Mouse (Mus musculus): Measurements from ENCODE around the gene Ilk. TPM values are rescaled to one million over a fixed set of nuclear protein-coding genes. Genes with fewer than 3 reads are reported as not detected.
A peak's percentile ranks its signal among the peaks of the same experiment; 100 is the strongest.

Gene Ilk
- polyA plus RNA-seq, 1 experiment from 2014 or later, result 378 TPM

DNA sequence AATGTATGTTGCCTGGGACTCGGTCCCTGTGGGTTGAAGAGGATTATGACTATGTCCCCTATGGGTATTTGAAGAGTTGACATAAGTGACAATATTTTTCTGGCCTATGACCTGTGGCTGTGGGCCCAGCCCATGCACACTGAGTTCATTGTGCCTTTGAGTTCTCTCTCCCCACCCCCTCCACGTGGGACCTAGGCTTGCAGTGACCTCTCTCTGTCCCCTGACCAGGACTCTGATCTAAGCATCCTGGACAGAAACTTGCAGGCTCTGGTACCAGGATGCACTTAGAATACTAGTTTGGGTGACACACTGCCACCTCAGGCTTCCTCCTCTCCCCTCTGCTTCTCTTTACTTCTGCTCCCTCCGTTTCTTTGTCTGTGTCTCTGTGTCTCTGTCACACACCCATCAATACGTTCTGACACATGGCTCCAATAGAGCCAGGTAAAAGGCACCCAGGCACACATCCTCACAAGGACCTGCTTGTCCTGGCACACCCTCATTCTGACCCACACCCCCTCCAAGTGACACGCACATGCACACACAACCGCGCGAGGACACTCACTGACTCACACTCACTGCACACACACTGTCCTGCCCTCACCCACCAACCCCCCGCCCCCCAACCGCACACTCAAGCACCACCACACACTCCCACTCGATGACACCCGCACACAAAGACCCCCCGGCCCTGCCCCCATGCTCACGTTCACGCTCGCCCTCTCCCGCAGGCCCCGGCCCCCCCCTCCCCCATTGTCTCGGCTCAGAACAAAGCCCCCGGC lies 50.3 kb downstream of the Ilk start:
- Histone ChIP-seq H3K4me1 (ENCODE audit: insufficient read depth, low read depth, low read length) (0 out of 2 replicates have a peak, but pooled peaks cover 5% of the 10 kb centered on the region), H3K27ac (ENCODE audit: low read length) (peak overlapping the region; percentile 74), H3K4me3 (ENCODE audit: low read depth, low read length) (peak overlapping the region; percentile 67), H3K36me3 (ENCODE audit: insufficient read depth, low read length) (no peaks in the 10 kb centered on the region), H3K9me3 (ENCODE audit: low read length) (no peaks in the 10 kb centered on the region), H3K4me2 (replicated peaks; ENCODE audit: low read depth, low read length) (peak overlapping the region; percentile 76), H3K27me3 (replicated peaks; ENCODE audit: insufficient read depth, low read length) (no peaks in the 10 kb centered on the region), H3K9ac (replicated peaks; ENCODE audit: low read depth) (peak overlapping the region; percentile 59)
- ATAC-seq (peak; percentile 46), DNase-seq (ENCODE audit: low spot score) (peak; percentile 24)
- WGBS, result 4% methylated on average over 16 of the region's 20 CpGs
- no peak for TF ChIP-seq EP300 (IDR thresholded peaks at IDR 0.05)
- no peak for TF ChIP-seq CTCF (IDR thresholded peaks at IDR 0.05)

GRCm38 (mm10) chr7:105787285-105788140 lies 51.1 kb downstream of the Ilk start, which contains the start of gene Dchs1:
Gene Dchs1 (minus strand): TSS chr7:105787654.
- Histone ChIP-seq H3K4me3 (ENCODE audit: low read depth, low read length) (peak within 1 kb of the TSS; percentile 67), H3K9me3 (ENCODE audit: low read length) (no peaks in the 10 kb centered on the region), H3K27me3 (replicated peaks; ENCODE audit: insufficient read depth, low read length) (no peaks in the 10 kb centered on the region), H3K36me3 (ENCODE audit: insufficient read depth, low read length) (no peaks in the 10 kb centered on the region), H3K27ac (ENCODE audit: low read length) (peak within 1 kb of the TSS; percentile 74), H3K4me1 (ENCODE audit: insufficient read depth, low read depth, low read length) (0 out of 2 replicates have a peak, but pooled peaks cover 5% of the 10 kb centered on the region), H3K4me2 (replicated peaks; ENCODE audit: low read depth, low read length) (peak within 1 kb of the TSS; percentile 76), H3K9ac (replicated peaks; ENCODE audit: low read depth) (peak within 1 kb of the TSS; percentile 59)
- DNase-seq (ENCODE audit: low spot score) (peak; percentile 38), ATAC-seq (peak; percentile 72)
- 2% methylated on average over 29 of the region's 97 CpGs for WGBS
- TF ChIP-seq CTCF (IDR thresholded peaks at IDR 0.05) (no peak), EP300 (IDR thresholded peaks at IDR 0.05) (no peak)

DNA sequence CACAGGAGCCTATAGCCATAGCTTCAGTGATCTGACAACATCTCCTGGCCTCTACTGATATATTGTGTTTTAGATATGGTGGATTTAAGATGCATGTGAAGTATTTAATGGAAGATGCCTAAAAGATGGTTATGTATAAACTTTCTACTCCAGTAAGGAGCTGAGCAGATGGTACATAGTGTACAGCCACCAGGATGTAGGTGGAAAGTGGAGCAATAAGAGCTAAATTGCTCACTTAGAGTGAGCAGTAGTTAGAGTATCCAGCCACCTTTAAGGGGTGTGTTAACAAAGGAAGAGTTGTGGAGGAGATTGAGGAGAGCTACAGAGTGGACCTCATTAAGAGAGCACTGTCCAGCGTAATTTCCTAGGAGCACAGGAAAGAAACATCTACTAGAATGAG lies 54.8 kb downstream of the Ilk start:
- DNase-seq (ENCODE audit: low spot score) (no peak), ATAC-seq (no peak)
- Histone ChIP-seq H3K9me3 (ENCODE audit: low read length) (no peaks in the 10 kb centered on the region), H3K27ac (ENCODE audit: low read length) (no peak overlapping the region), H3K9ac (replicated peaks; ENCODE audit: low read depth) (no peak overlapping the region), H3K4me2 (replicated peaks; ENCODE audit: low read depth, low read length) (no peak overlapping the region), H3K27me3 (replicated peaks; ENCODE audit: insufficient read depth, low read length) (no peaks in the 10 kb centered on the region), H3K4me1 (ENCODE audit: insufficient read depth, low read depth, low read length) (no peaks in the 10 kb centered on the region), H3K4me3 (ENCODE audit: low read depth, low read length) (no peak overlapping the region), H3K36me3 (ENCODE audit: insufficient read depth, low read length) (no peaks in the 10 kb centered on the region)
- TF ChIP-seq EP300 (IDR thresholded peaks at IDR 0.05) (no peak), CTCF (IDR thresholded peaks at IDR 0.05) (no peak)
- WGBS, result 65% methylated on average over 1 of the region's 1 CpGs

Other genes with a start within 250 kb of the Ilk start
- 57.1 and 57.5 TPM in 2 replicates for gene Smpd1, start 182.2 kb upstream of the Ilk start, polyA plus RNA-seq (2015; fragmentation: Nextera tagmentation; extraction: Ambion mirVana)
- gene Apbb1, start 154.9 kb upstream of the Ilk start, polyA plus RNA-seq (2015; fragmentation: Nextera tagmentation; extraction: Ambion mirVana), result 71.2 and 77.6 TPM in 2 replicates
- gene Hpx, start 136.5 kb upstream of the Ilk start, polyA plus RNA-seq (2015; fragmentation: Nextera tagmentation; extraction: Ambion mirVana), result 1.7 and 2.0 TPM in 2 replicates
- 101 and 116 TPM in 2 replicates for gene Trim3, start 103.0 kb upstream of the Ilk start, polyA plus RNA-seq (2015; fragmentation: Nextera tagmentation; extraction: Ambion mirVana)
- gene Timm10b, start 96.5 kb upstream of the Ilk start, polyA plus RNA-seq (2015; fragmentation: Nextera tagmentation; extraction: Ambion mirVana), result 220 and 236 TPM in 2 replicates
- 48.5 and 52.7 TPM in 2 replicates for gene Arfip2, start 96.2 kb upstream of the Ilk start, polyA plus RNA-seq (2015; fragmentation: Nextera tagmentation; extraction: Ambion mirVana)
- 41.7 and 53.1 TPM in 2 replicates for gene Gm45799, start 96.0 kb upstream of the Ilk start, polyA plus RNA-seq (2015; fragmentation: Nextera tagmentation; extraction: Ambion mirVana)
- 0.60 and 0.79 TPM in 2 replicates for gene Dnhd1, start 85.8 kb upstream of the Ilk start, polyA plus RNA-seq (2015; fragmentation: Nextera tagmentation; extraction: Ambion mirVana)
- gene Rrp8, start 793 bp downstream of the Ilk start, polyA plus RNA-seq (2015; fragmentation: Nextera tagmentation; extraction: Ambion mirVana), result 19.0 and 19.3 TPM in 2 replicates
- gene Taf10, start 7.8 kb downstream of the Ilk start, polyA plus RNA-seq (2015; fragmentation: Nextera tagmentation; extraction: Ambion mirVana), result 111 and 121 TPM in 2 replicates
- 107 and 110 TPM in 2 replicates for gene Tpp1, start 15.6 kb downstream of the Ilk start, polyA plus RNA-seq (2015; fragmentation: Nextera tagmentation; extraction: Ambion mirVana)
- 3.0 and 3.4 TPM in 2 replicates for gene Dchs1, start 51.1 kb downstream of the Ilk start, polyA plus RNA-seq (2015; fragmentation: Nextera tagmentation; extraction: Ambion mirVana)
- 257 and 270 TPM in 2 replicates for gene Mrpl17, start 74.5 kb downstream of the Ilk start, polyA plus RNA-seq (2015; fragmentation: Nextera tagmentation; extraction: Ambion mirVana)
- gene Gm4070, start 217.4 kb downstream of the Ilk start, polyA plus RNA-seq (2015; fragmentation: Nextera tagmentation; extraction: Ambion mirVana), result 1.1 and 1.6 TPM in 2 replicates